8 mouse cellular contexts compared by ENCODE assay signal in genomic region chr3:51552841-51553496, GRCm38 (mm10). TPM values are rescaled to one million over a fixed set of nuclear protein-coding genes. Genes with fewer than 3 reads are reported as not detected.
DNase-seq lines count a peak whose midpoint lies in the region; ATAC-seq and TF ChIP-seq lines count a peak whose summit lies in the region.

No protein-coding gene starts in this region.

- no peak for TF ChIP-seq CTCF in kidney, postnatal 0 days (IDR thresholded peaks at IDR 0.05; ENCODE audit: low read depth)
- no peak for TF ChIP-seq CTCF in hindbrain, postnatal 0 days (IDR thresholded peaks at IDR 0.05; ENCODE audit: low read depth)

- no peak overlapping the region for H3K27ac ChIP-seq in kidney, postnatal 0 days
- H3K27ac ChIP-seq in brown adipose tissue, adult 24 weeks (replicated peaks; ENCODE audit: low read depth, low read length), result peak overlapping the region; percentile 74
- H3K27ac ChIP-seq in hindbrain, postnatal 0 days, result peak overlapping the region; percentile 1; the same call in 1 of the 2 replicates

- WGBS in kidney, postnatal 0 days, result 50% methylated on average over 10 of the region's 10 CpGs
- WGBS in hindbrain, postnatal 0 days, result 48% methylated on average over 10 of the region's 10 CpGs

- H3K9ac ChIP-seq in kidney, postnatal 0 days (ENCODE audit: low read depth, low read length), result 0 out of 2 replicates have a peak overlapping the region, but pooled peaks have one; percentile 4
- no peak overlapping the region for H3K9ac ChIP-seq in hindbrain, postnatal 0 days (replicated peaks; ENCODE audit: low read length)

- H3K9me3 ChIP-seq in kidney, postnatal 0 days (replicated peaks; ENCODE audit: low read length), result no peaks in the 10 kb centered on the region
- H3K9me3 ChIP-seq in hindbrain, postnatal 0 days (ENCODE audit: low read length), result no peaks in the 10 kb centered on the region

- H3K4me3 ChIP-seq in kidney, postnatal 0 days (replicated peaks; ENCODE audit: low read depth, low read length), result no peak overlapping the region
- peak overlapping the region; percentile 57 for H3K4me3 ChIP-seq in brown adipose tissue, adult 24 weeks (ENCODE audit: insufficient read depth, low read depth, low read length)
- no peak overlapping the region for H3K4me3 ChIP-seq in hindbrain, postnatal 0 days (ENCODE audit: low read length)

- H3K27me3 ChIP-seq in kidney, postnatal 0 days (ENCODE audit: insufficient read depth, low read length), result no peaks in the 10 kb centered on the region
- no peaks in the 10 kb centered on the region for H3K27me3 ChIP-seq in hindbrain, postnatal 0 days (ENCODE audit: insufficient read depth, low read length)

- no peak for ATAC-seq in kidney, postnatal 0 days (replicated peaks; ENCODE audit: low FRiP score, low read depth)
- ATAC-seq in hindbrain, postnatal 0 days, result no peak
- ATAC-seq in megakaryocyte-erythroid progenitor cell, adult 5-6 weeks (replicated peaks; ENCODE audit: low FRiP score, low TSS enrichment, poor library complexity, severe bottlenecking), result peak; percentile 58

- H3K4me1 ChIP-seq in kidney, postnatal 0 days (replicated peaks; ENCODE audit: insufficient read depth, low read length), result no peaks in the 10 kb centered on the region
- peaks cover 13% of the 10 kb centered on the region for H3K4me1 ChIP-seq in brown adipose tissue, adult 24 weeks (ENCODE audit: control insufficient read depth, insufficient read depth, insufficient read length, low read length)
- peaks cover 7% of the 10 kb centered on the region; the same call in 1 of the 2 replicates for H3K4me1 ChIP-seq in hindbrain, postnatal 0 days (ENCODE audit: insufficient read depth, low read length)

- H3K36me3 ChIP-seq in kidney, postnatal 0 days (ENCODE audit: insufficient read depth, low read length), result no peaks in the 10 kb centered on the region
- no peaks in the 10 kb centered on the region for H3K36me3 ChIP-seq in hindbrain, postnatal 0 days (ENCODE audit: insufficient read depth, low read length)

- peak overlapping the region; percentile 25; the same call in 1 of the 2 replicates for H3K4me2 ChIP-seq in kidney, postnatal 0 days (ENCODE audit: low read length)
- peak overlapping the region; percentile 27 for H3K4me2 ChIP-seq in hindbrain, postnatal 0 days (ENCODE audit: low read depth, low read length)

- no peak for DNase-seq in kidney, postnatal 0 days (ENCODE audit: low spot score)
- DNase-seq in kidney, postnatal 10 days, result no peak
- no peak for DNase-seq in hindbrain, postnatal 0 days (ENCODE audit: low spot score)
- no peak for DNase-seq in retina, postnatal 1 day
- DNase-seq in layer of hippocampus, adult 8-10 months (ENCODE audit: low spot score in 2 of 2), result no peak
- DNase-seq in layer of hippocampus, adult 11-12 months (ENCODE audit: low spot score), result no peak

RNA-seq across cellular contexts. Expression of gene Setd7, which starts 7.7 kb away (rescaled TPM):
- 2.0 and 2.4 TPM in 2 replicates for polyA plus RNA-seq in kidney, postnatal 0 days (2015; fragmentation: Nextera tagmentation; extraction: Ambion mirVana)
- polyA plus RNA-seq in brown adipose tissue, adult 24 weeks (2012; ENCODE audit: insufficient read depth, insufficient read length, missing spikeins), result 12.0 and 17.5 TPM in 2 replicates
- 10.1 and 20.6 TPM in 2 replicates for total RNA-seq in hindbrain, postnatal 0 days (2014; rRNA removed)
- 2.4 and 2.5 TPM in 2 replicates for polyA plus RNA-seq in hindbrain, postnatal 0 days (2015; fragmentation: Nextera tagmentation; extraction: Ambion mirVana)
- total RNA-seq in megakaryocyte-erythroid progenitor cell, adult 5-6 weeks (2014; fragmentation: Nextera tagmentation), result 15.9 and 34.5 TPM in 2 replicates
- 12.5 and 19.3 TPM in 2 replicates for total RNA-seq in megakaryocyte-erythroid progenitor cell, adult 5-6 weeks (2017)
- total RNA-seq in layer of hippocampus, adult 8-10 months (2022), result 100 to 1,000 TPM; 108 to 152 (median 132) TPM
